Mouse (Mus musculus): ENCODE results near the gene Olfr58. TPM values are rescaled to one million over a fixed set of nuclear protein-coding genes. Genes with fewer than 3 reads are reported as not detected.
"Not testable (repeated sequence)": the region's sequence is repeated elsewhere in the genome, so short reads cannot be mapped to it uniquely, and the experiment has no call there.

Gene Olfr58
- polyA plus RNA-seq (2015; fragmentation: Nextera tagmentation; extraction: Ambion mirVana) = not detected in 2 replicates

GRCm38 (mm10) chr9:19779983-19780382 lies at the start of gene Olfr58:
TSS of gene Olfr58 (plus strand) at chr9:19780283.
- Histone ChIP-seq H3K4me1 (ENCODE audit: control insufficient read depth, insufficient read depth, low read length) (no peaks in the 10 kb centered on the region), H3K4me2 (ENCODE audit: low read depth, low read length) (no peak within 1 kb of the TSS), H3K27ac (ENCODE audit: low read length) (no peak within 1 kb of the TSS), H3K36me3 (ENCODE audit: control insufficient read depth, insufficient read depth, low read length) (no peaks in the 10 kb centered on the region), H3K9me3 (ENCODE audit: control insufficient read depth, low read length) (no peaks in the 10 kb centered on the region), H3K9ac (ENCODE audit: low read depth, low read length) (no peak within 1 kb of the TSS), H3K27me3 (replicated peaks; ENCODE audit: control insufficient read depth, insufficient read depth, low read length) (no peaks in the 10 kb centered on the region), H3K4me3 (ENCODE audit: low read length) (no peak within 1 kb of the TSS)
- no peak for ATAC-seq

- no peak overlapping the region for H3K9ac ChIP-seq (ENCODE audit: low read depth, low read length)
Observed at GRCm38 (mm10) chr9:19769136-19769535, 10.9 kb upstream of the Olfr58 start.

GRCm38 (mm10) chr9:19769701-19770100 lies 10.4 kb upstream of the Olfr58 start:
- Histone ChIP-seq H3K9me3 (ENCODE audit: control insufficient read depth, low read length) (peaks cover 6% of the 10 kb centered on the region; the same call in 1 of the 2 replicates), H3K27me3 (replicated peaks; ENCODE audit: control insufficient read depth, insufficient read depth, low read length) (no peaks in the 10 kb centered on the region), H3K9ac (ENCODE audit: low read depth, low read length) (no peak overlapping the region), H3K4me3 (ENCODE audit: low read length) (no peak overlapping the region), H3K4me1 (ENCODE audit: control insufficient read depth, insufficient read depth, low read length) (no peaks in the 10 kb centered on the region), H3K27ac (ENCODE audit: low read length) (no peak overlapping the region), H3K4me2 (ENCODE audit: low read depth, low read length) (no peak overlapping the region), H3K36me3 (ENCODE audit: control insufficient read depth, insufficient read depth, low read length) (no peaks in the 10 kb centered on the region)
- 88% methylated on average over 14 of the region's 14 CpGs for WGBS
- no peak for ATAC-seq

More at GRCm38 (mm10) chr9:19769136-19769535, 10.9 kb upstream of the Olfr58 start:
- Histone ChIP-seq H3K4me3 (ENCODE audit: low read length) (no peak overlapping the region), H3K27me3 (replicated peaks; ENCODE audit: control insufficient read depth, insufficient read depth, low read length) (no peaks in the 10 kb centered on the region), H3K9me3 (ENCODE audit: control insufficient read depth, low read length) (peaks cover 6% of the 10 kb centered on the region; the same call in 1 of the 2 replicates), H3K36me3 (ENCODE audit: control insufficient read depth, insufficient read depth, low read length) (no peaks in the 10 kb centered on the region), H3K4me1 (ENCODE audit: control insufficient read depth, insufficient read depth, low read length) (no peaks in the 10 kb centered on the region), H3K4me2 (ENCODE audit: low read depth, low read length) (no peak overlapping the region), H3K27ac (ENCODE audit: low read length) (no peak overlapping the region)
- ATAC-seq = no peak
- 87% methylated on average over 14 of the region's 14 CpGs for WGBS

GRCm38 (mm10) chr9:19803000-19803399 lies 22.9 kb downstream of the Olfr58 start:
- Histone ChIP-seq H3K36me3 (ENCODE audit: control insufficient read depth, insufficient read depth, low read length) (no peaks in the 10 kb centered on the region), H3K4me3 (ENCODE audit: low read length) (no peak overlapping the region), H3K4me2 (ENCODE audit: low read depth, low read length) (no peak overlapping the region), H3K4me1 (ENCODE audit: control insufficient read depth, insufficient read depth, low read length) (no peaks in the 10 kb centered on the region), H3K27ac (ENCODE audit: low read length) (no peak overlapping the region), H3K27me3 (replicated peaks; ENCODE audit: control insufficient read depth, insufficient read depth, low read length) (no peaks in the 10 kb centered on the region), H3K9ac (ENCODE audit: low read depth, low read length) (no peak overlapping the region), H3K9me3 (ENCODE audit: control insufficient read depth, low read length) (no peaks in the 10 kb centered on the region)
- WGBS = 76% methylated on average over 1 of the region's 1 CpGs
- ATAC-seq = no peak

GRCm38 (mm10) chr9:19804606-19805005 lies 24.5 kb downstream of the Olfr58 start, which contains the start of gene Olfr859:
TSS of gene Olfr859 (plus strand) at chr9:19804906.
- not testable (repeated sequence) for ATAC-seq; H3K4me1 ChIP-seq (ENCODE audit: control insufficient read depth, insufficient read depth, low read length); H3K27ac ChIP-seq (ENCODE audit: low read length); H3K9me3 ChIP-seq (ENCODE audit: control insufficient read depth, low read length); H3K27me3 ChIP-seq (replicated peaks; ENCODE audit: control insufficient read depth, insufficient read depth, low read length); H3K4me2 ChIP-seq (ENCODE audit: low read depth, low read length); H3K9ac ChIP-seq (ENCODE audit: low read depth, low read length); H3K4me3 ChIP-seq (ENCODE audit: low read length); H3K36me3 ChIP-seq (ENCODE audit: control insufficient read depth, insufficient read depth, low read length)
- 60% methylated on average over 1 of the region's 1 CpGs for WGBS

Other genes with a start within 250 kb of the Olfr58 start
- gene Olfr853, start 239.2 kb upstream of the Olfr58 start, polyA plus RNA-seq (2015; fragmentation: Nextera tagmentation; extraction: Ambion mirVana) = not detected in 2 replicates
- gene Olfr854, start 212.9 kb upstream of the Olfr58 start, polyA plus RNA-seq (2015; fragmentation: Nextera tagmentation; extraction: Ambion mirVana) = not detected in 2 replicates
- not detected in 2 replicates for gene Olfr855, start 197.7 kb upstream of the Olfr58 start, polyA plus RNA-seq (2015; fragmentation: Nextera tagmentation; extraction: Ambion mirVana)
- 19.8 and 21.8 TPM in 2 replicates for gene Zfp317, start 158.2 kb upstream of the Olfr58 start, polyA plus RNA-seq (2015; fragmentation: Nextera tagmentation; extraction: Ambion mirVana)
- not detected in 2 replicates for gene Olfr857, start 70.8 kb upstream of the Olfr58 start, polyA plus RNA-seq (2015; fragmentation: Nextera tagmentation; extraction: Ambion mirVana)
- not detected in 2 replicates for gene Olfr859, start 24.6 kb downstream of the Olfr58 start, polyA plus RNA-seq (2015; fragmentation: Nextera tagmentation; extraction: Ambion mirVana)
- not detected in 2 replicates for gene Olfr860, start 69.5 kb downstream of the Olfr58 start, polyA plus RNA-seq (2015; fragmentation: Nextera tagmentation; extraction: Ambion mirVana)
- not detected in 2 replicates for gene Olfr862, start 107.7 kb downstream of the Olfr58 start, polyA plus RNA-seq (2015; fragmentation: Nextera tagmentation; extraction: Ambion mirVana)
- 0.15 and 0.18 TPM in 2 replicates for gene Olfr77, start 136.6 kb downstream of the Olfr58 start, polyA plus RNA-seq (2015; fragmentation: Nextera tagmentation; extraction: Ambion mirVana)
- gene Olfr866, start 247.8 kb downstream of the Olfr58 start, polyA plus RNA-seq (2015; fragmentation: Nextera tagmentation; extraction: Ambion mirVana) = not detected in 2 replicates